Mouse (Mus musculus) C2C12 (cell line): ENCODE measurements around the gene Gm21789.
"Not testable (repeated sequence)": the region's sequence is repeated elsewhere in the genome, so short reads cannot be mapped to it uniquely, and the experiment has no call there.

Source experiments
- CTCF ChIP-seq: IDR thresholded peaks from one replicate; pipeline ENCODE4 v1.5.1; 2011; ENCODE audit not compliant: control insufficient read depth, insufficient read depth, insufficient read length
- MYOD1 ChIP-seq: IDR thresholded peaks from one replicate; pipeline ENCODE4 v1.6.1; 2011; ENCODE audit warnings: low read depth; ENCODE audit not compliant: control insufficient read depth, insufficient read length

- TF ChIP-seq CTCF, MYOD1: not testable (repeated sequence)
These were observed 47.2 kb upstream of the Gm21789 start, which contains the start of gene Btbd35f30 for GRCm38 (mm10) chrX:32894325-32894724.
